Mouse (Mus musculus) right cerebral cortex, adult 18-20 months (tissue): ENCODE results near the gene Coro6.
A peak's percentile ranks its signal among the peaks of the same experiment; 100 is the strongest.

ENCODE experiments used
- DNase-seq: peaks from one replicate; pipeline ENCODE4 v3.0.0; 2022; ENCODE audit warnings: mixed read lengths

Gene Coro6

DNA sequence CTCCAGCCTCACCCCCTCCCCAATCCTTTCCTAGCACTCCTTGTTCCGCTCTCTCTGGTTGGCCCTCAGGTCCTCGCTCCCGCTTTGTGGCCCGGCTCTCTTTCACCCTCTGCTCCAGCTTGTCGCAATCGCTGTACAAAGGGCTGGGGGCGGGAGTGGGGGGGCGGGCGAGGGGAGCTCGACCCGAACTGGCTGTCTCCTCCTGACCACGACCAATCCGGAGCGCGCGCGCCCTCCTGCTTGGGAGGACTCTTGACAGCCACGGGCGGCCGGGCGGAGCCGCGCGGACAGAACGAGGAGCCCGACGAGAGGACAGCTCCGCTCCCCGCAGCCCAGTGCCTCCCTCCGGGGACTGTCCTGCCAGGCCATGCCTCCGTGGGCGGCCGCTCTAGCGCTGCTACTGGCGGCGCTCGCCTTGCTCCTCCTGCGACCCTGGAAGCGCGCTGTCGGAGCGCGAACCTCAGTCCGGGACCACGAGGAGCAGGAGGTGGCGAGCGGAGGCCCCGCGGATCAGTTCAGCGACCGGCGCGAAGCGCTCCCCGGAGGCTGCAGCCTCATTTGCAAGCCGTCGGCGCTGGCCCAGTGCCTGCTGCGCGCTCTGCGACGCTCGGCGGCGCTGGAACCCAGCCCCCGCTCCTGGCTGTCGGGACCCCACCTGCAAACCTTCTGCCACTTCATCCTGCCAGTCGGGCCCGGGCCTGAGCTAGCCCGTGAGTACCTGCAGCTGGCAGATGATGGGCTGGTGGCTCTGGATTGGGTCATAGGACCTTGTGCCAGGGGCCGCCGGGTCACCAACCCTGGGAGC lies 52.8 kb downstream of the Coro6 start, which contains the start of gene Abhd15:
Gene Abhd15, plus strand, starts transcription at position 290 of the 805 bp plus-strand sequence.
- DNase-seq: peak; percentile 76

DNA sequence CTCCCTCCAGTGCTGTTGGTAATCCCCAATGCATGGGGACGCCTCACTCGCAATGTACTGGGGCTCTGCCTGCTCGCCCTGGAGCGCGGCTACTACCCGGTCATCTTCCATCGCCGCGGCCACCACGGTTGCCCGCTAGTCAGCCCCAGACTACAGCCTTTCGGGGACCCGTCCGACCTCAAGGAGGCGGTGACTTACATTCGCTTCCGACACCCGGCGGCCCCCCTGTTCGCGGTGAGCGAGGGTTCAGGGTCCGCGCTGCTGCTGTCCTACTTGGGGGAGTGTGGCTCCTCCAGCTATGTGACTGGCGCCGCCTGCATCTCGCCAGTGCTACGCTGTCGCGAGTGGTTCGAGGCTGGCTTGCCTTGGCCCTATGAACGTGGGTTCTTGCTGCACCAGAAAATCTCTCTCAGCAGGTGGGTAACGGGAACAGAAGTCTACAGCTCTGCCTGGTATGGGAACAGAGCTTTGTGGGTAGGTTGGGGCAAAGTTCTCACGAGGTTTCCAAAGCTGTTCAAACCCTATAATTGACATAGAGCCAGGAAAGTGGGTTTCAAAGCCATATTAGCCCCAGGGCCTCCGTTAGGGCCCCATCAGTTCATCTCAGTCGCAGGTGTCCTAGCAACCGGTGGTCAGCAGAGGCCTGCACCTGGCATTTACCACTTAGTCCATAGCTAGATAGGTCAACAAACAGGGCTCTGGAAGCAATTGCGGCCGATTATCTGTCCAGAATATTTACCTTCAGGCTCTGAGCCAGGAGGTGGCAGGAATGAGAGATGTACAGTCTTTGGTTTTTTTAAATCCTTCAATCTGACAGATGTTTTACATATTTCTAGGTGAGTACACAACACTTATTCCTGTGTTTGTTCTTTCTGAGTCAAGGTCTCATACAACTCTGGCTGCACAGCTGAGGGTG lies 53.7 kb downstream of the Coro6 start, which contains the start of gene Trp53i13:
Gene Trp53i13, minus strand, starts transcription at position 344 of the 916 bp plus-strand sequence.
- DNase-seq: no peak

DNA sequence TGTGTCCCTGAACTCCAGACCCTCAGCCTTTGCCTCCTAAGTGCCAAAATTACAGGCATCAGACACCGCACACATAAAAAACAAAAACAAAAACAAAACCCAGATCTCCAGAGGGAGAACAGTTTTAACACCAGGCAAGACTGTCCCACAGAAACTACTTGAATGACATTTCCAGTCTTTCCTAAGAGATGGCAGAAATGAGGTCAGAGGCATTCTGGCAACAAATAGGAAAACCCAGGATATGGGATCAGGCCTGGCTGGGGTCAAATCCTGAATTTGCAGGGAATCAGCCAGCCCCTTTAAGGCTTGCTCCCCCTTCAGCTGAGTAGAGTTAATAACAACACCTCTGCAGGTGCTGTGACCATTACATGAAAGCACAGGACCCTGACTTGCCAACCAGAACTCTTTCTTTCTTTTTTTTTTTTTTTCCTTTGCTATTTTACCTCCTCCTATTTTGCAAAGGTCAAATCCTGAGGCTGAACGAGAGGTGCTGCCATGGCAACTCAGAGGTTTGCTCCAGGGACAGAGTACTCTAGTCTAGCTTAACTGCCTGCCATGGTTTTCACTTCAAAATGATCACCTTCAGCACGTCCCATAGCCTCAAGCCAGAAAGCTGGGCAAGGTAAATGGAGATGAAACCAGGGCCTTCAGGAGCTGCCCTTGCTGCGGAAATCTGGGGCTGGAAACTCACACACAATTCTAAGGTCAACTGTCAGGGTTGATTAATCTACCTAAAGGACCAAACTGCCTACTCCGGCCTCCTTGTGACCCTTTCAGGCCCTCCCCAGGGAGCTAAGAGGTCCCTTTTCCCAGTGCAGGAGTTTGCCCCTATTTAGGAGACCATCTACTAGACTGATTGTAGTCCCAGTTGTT lies 54.6 kb downstream of the Coro6 start:
- DNase-seq: no peak

DNA sequence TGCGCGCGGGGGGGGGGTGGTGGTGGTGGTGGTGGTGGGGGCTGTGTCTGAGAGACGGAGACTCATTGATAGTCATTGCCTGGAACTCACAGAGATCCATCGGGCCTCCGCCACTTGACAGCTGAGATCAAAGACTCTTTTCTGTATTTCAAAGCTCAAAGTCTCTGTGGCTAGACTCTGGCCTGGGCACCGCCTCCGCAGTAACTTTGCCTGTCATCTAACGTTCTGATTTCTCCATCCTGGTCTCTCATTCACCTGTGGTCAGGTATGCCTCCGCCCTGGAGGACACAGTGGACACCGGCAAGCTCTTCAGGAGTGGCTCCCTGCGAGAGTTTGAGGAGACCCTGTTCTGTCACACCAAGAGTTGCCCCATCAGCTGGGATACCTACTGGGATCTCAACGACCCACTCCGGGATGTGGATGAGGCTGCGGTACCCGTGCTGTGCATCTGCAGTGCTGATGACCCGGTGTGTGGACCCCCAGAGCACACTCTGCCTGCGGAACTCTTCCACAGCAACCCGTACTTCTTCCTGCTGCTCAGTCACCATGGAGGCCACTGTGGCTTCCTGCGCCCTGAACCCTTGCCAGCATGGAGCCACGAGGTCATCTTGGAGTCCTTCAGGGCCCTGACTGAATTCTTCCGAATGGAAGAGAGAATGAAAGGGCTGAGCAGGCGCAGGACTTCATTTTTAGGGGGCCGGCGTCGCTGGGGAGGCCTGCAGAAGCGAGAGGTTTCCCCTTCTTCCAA lies 56.0 kb downstream of the Coro6 start:
- no peak for DNase-seq

DNA sequence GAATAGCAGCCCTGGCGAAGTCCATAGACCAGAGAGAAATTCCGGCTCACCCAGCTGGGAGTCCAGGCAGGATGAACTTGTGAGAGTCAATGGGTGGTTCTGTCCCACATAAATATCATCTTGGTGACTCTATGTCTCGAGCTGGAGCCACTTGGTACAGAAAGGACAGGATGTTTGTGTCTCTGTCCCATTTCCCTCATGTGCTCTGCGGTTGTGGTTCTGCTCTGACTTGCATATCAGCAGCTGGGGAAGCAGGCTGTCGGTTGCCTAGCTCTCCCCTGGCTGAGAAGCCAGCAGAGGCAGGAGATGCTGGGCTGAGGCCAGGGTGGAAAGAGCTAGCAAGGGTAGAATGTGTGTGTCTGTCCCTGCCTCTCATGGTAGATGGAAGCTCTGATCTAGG lies 56.8 kb downstream of the Coro6 start, which contains the start of gene Gm10392:
Gene Gm10392, minus strand, starts transcription at position 156 of the 400 bp plus-strand sequence.
- DNase-seq: no peak
